Mouse (Mus musculus): ENCODE results near the gene Rab11b.
A peak's percentile ranks its signal among the peaks of the same experiment; 100 is the strongest.

Gene Rab11b

GRCm38 (mm10) chr17:33717982-33718381, 42.3 kb downstream of the Rab11b start:
- peak; percentile 7 for DNase-seq (ENCODE audit: low read depth, low spot score)

GRCm38 (mm10) chr17:33717246-33717645, 43.1 kb downstream of the Rab11b start:
- DNase-seq (ENCODE audit: low read depth, low spot score): no peak

- DNase-seq (ENCODE audit: low read depth, low spot score): no peak
Observed at GRCm38 (mm10) chr17:33714779-33715178, 45.6 kb downstream of the Rab11b start.

GRCm38 (mm10) chr17:33713271-33713670, 47.1 kb downstream of the Rab11b start:
- DNase-seq (ENCODE audit: low read depth, low spot score): no peak

GRCm38 (mm10) chr17:33709834-33710233, 50.5 kb downstream of the Rab11b start:
- DNase-seq (ENCODE audit: low read depth, low spot score): no peak

- DNase-seq (ENCODE audit: low read depth, low spot score): no peak
Observed at GRCm38 (mm10) chr17:33703091-33703490, 57.2 kb downstream of the Rab11b start.

- DNase-seq (ENCODE audit: low read depth, low spot score): no peak
Observed at GRCm38 (mm10) chr17:33702178-33702577, 58.2 kb downstream of the Rab11b start.

GRCm38 (mm10) chr17:33695471-33695870, 64.9 kb downstream of the Rab11b start:
- no peak for DNase-seq (ENCODE audit: low read depth, low spot score)
